Mouse (Mus musculus): Measurements from ENCODE around the gene Phrf1. TPM values are rescaled to one million over a fixed set of nuclear protein-coding genes. Genes with fewer than 3 reads are reported as not detected.

Phrf1 gene
- polyA plus RNA-seq, 1 experiment = not detected

DNA sequence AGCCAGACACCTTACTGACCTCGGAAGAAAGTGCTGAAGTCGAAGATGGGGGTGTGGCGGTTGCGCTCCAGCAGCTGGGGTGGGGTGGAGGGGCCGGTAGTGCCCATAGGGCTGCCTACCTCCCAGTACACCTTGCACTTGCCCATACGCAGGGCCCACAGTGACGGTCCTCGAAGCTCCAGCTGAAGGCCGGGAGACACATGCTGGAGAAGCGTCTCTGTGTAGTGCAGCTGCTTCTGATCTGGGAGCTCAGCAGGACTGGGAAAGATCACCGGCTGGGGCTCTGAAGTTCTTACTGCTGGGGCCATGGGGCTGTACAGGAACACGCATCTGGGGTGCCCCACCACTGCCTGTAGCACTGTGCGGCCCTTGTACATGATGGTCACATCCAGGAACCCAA, 35.1 kb downstream of the Phrf1 start:
- 91% methylated on average over 13 of the region's 13 CpGs for WGBS
- Histone ChIP-seq H3K4me1 (ENCODE audit: control insufficient read depth, insufficient read depth, low read length) (peaks cover 8% of the 10 kb centered on the region), H3K27ac (ENCODE audit: insufficient read depth, low read depth, low read length) (no peak overlapping the region), H3K4me3 (ENCODE audit: insufficient read depth, low read depth, low read length) (no peak overlapping the region)
- TF ChIP-seq POLR2A (IDR thresholded peaks at IDR 0.05; ENCODE audit: insufficient read depth, low read depth, low read length) (no peak), CTCF (IDR thresholded peaks at IDR 0.05; ENCODE audit: insufficient read depth, low read depth, low read length) (no peak)

DNA sequence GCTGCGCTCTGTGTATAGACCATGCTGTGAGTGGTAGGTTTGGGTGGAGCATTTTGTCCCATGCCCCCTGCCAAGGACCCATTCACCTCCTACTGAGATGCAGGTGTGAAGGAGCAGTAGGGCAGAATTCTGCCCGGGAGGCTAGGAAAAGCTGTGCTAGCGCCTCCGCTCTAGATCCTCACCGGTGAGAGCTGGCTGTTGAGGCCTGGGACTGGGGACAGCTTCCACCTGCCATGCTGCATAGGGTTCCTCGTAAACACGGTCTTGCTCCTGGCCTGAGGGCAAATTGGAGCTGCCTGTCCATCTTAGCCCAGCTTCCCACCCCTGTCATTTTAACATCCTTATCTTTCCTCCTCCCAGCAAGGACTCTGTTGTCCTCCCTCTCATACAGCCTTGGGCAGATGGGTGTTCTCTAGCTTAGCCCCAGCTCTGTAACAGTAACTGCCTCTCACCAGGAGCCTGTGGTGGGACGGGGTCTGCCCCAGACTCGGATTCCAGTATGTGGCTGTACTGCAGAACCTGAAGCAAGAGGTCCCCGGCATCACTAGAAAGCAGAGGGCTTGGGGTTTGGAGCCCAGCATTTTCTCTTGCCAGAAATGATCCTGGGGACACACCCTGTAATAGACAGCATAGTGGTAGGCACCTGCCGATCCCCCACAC, 35.6 kb downstream of the Phrf1 start:
- 77% methylated on average over 11 of the region's 11 CpGs for WGBS
- no peak overlapping the region for H3K27ac ChIP-seq (ENCODE audit: insufficient read depth, low read depth, low read length)
- H3K4me3 ChIP-seq (ENCODE audit: insufficient read depth, low read depth, low read length) = no peak overlapping the region
- peaks cover 8% of the 10 kb centered on the region for H3K4me1 ChIP-seq (ENCODE audit: control insufficient read depth, insufficient read depth, low read length)
- no peak for TF ChIP-seq CTCF (IDR thresholded peaks at IDR 0.05; ENCODE audit: insufficient read depth, low read depth, low read length)
- TF ChIP-seq POLR2A (IDR thresholded peaks at IDR 0.05; ENCODE audit: insufficient read depth, low read depth, low read length) = no peak

DNA sequence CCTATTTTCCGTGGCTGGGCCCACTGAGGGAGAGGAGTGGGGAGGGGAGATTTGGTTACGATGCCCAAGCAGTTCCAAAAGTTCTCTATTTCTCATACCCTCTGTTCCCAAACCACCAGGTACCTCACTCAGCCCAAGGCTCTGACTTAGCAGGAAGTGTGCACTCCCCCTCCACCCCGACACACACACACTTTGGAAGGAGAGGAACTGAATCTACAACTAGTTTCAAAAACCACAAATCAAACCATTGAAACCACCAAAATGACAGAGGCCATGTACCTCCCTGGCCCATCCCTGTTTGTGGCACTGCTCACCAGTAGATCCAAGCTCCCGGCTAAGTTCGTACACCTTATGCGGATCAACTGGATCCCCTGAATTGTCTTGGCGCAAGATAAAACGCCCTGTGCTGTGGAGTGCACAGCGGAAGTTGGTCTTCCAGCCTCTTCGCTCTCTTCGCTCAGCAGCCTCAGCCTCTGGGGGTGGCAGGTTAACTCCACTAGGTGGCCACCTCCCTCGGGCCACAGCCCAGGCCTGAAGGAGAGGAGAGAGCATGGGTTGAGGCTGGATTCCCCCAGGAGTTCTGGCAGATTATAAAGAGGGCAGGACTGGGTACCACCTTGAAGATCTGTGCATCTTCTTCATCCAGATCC, 36.3 kb downstream of the Phrf1 start:
- Histone ChIP-seq H3K27ac (ENCODE audit: insufficient read depth, low read depth, low read length) (no peak overlapping the region), H3K4me3 (ENCODE audit: insufficient read depth, low read depth, low read length) (no peak overlapping the region), H3K4me1 (ENCODE audit: control insufficient read depth, insufficient read depth, low read length) (peaks cover 8% of the 10 kb centered on the region)
- 41% methylated on average over 12 of the region's 12 CpGs for WGBS
- no peak for TF ChIP-seq POLR2A (IDR thresholded peaks at IDR 0.05; ENCODE audit: insufficient read depth, low read depth, low read length)
- no peak for TF ChIP-seq CTCF (IDR thresholded peaks at IDR 0.05; ENCODE audit: insufficient read depth, low read depth, low read length)

DNA sequence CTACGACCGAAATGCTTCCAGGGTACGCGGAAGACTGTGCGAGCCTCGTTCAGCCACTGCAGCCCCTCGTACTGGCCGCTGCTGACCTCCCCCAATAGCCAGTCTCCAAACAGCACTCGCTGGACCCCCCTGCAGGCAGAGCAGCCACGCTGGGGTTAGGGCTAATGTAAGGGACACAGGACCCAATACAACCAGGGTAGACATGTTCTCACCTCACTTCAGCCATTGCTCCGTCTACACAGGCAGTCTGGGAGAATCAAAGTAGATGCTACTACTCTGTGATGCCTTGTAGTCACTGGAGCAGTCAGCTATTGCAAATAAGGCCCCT, 36.8 kb downstream of the Phrf1 start:
- 36% methylated on average over 11 of the region's 11 CpGs for WGBS
- H3K27ac ChIP-seq (ENCODE audit: insufficient read depth, low read depth, low read length) = no peak overlapping the region
- no peak for TF ChIP-seq POLR2A (IDR thresholded peaks at IDR 0.05; ENCODE audit: insufficient read depth, low read depth, low read length)
- TF ChIP-seq CTCF (IDR thresholded peaks at IDR 0.05; ENCODE audit: insufficient read depth, low read depth, low read length) = no peak
- peaks cover 8% of the 10 kb centered on the region for H3K4me1 ChIP-seq (ENCODE audit: control insufficient read depth, insufficient read depth, low read length)
- no peak overlapping the region for H3K4me3 ChIP-seq (ENCODE audit: insufficient read depth, low read depth, low read length)

DNA sequence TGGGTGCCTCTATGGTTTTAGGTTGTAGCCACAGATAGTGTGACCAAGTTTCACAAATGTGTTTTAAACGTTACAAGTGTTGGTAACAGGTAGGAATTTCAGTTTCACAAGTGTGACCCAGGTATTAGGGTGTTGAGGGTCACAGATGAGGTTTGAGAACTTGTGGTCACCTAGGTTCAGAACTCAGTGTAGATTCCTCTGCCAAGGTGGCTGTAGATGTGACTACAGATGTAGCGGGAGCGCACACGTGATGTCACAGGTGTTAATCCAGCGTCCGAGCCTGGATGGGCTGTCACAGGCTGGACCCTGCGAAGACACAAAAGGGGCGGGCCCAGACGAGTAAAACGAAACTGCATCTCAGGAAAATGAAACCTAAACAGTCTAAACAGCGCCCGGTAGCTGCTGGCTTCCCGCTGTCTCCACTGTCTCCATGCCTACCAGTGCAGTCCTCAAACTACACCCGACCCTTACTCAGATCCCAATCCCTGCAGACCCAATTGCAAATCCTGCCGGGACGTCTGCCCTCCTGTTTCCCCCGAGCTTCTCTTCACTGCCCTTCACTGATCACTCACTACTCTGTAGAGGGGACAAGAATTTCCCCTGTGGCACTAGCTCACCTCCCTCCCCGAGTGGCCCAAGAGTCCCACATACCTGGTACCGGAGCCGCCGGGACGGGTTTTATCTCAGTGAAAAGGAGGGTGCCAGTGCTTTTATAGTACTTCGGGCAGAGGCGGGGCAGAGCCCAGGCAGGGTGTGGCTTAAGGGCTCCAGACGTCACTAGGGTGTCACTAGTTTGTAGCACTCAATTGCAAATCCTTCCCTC, 37.4 kb downstream of the Phrf1 start, which contains the start of gene Irf7:
Irf7 (minus strand) TSS at position 743 of the 823 bp plus-strand sequence.
- peaks cover 8% of the 10 kb centered on the region for H3K4me1 ChIP-seq (ENCODE audit: control insufficient read depth, insufficient read depth, low read length)
- 9% methylated on average over 25 of the region's 25 CpGs for WGBS
- peak within 1 kb of the TSS; percentile 42 for H3K4me3 ChIP-seq (ENCODE audit: insufficient read depth, low read depth, low read length)
- no peak within 1 kb of the TSS for H3K27ac ChIP-seq (ENCODE audit: insufficient read depth, low read depth, low read length)
- TF ChIP-seq POLR2A (IDR thresholded peaks at IDR 0.05; ENCODE audit: insufficient read depth, low read depth, low read length) (no peak), CTCF (IDR thresholded peaks at IDR 0.05; ENCODE audit: insufficient read depth, low read depth, low read length) (no peak)

DNA sequence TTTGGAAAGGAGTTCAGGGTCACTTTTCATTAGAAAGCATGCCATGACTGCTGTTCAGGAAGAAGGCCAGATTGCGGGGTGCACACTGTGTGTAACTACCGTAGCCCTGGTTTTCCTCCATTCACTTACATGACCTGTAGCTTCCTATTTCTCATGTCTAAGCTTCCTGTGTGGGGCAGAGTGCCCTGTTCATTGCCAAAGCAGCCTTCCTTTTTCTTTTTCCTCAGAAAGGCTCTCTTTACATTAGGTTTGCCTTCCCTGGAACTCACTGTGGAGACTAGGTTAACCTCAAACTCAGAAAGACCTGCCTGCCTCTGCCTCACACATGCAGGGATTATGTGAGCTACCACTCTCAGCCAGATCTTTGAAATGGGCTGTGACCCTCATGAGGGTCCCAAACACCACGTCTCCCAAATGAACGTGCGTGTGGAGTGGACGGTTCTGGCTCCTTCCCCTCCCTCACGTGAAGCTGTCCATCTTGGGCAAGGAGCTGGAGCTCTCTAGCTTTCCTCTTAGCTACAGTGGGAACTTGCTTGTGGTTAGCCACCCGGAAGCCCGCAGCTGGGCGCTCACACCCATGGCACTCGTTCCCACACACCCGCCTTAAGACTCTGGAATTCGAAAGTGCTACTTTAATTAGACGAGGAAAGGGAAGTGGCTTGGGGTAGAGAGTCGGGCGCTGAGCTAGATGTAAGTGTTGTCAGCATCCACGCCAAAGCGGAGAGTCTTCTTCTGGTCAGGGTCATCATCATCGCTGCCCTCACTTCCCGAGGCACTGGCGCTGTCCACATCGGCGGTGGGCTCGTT, 40.1 kb downstream of the Phrf1 start:
- WGBS = 80% methylated on average over 24 of the region's 24 CpGs
- H3K27ac ChIP-seq (ENCODE audit: insufficient read depth, low read depth, low read length) = no peak overlapping the region
- TF ChIP-seq POLR2A (IDR thresholded peaks at IDR 0.05; ENCODE audit: insufficient read depth, low read depth, low read length) (no peak), CTCF (IDR thresholded peaks at IDR 0.05; ENCODE audit: insufficient read depth, low read depth, low read length) (no peak)
- peaks cover 8% of the 10 kb centered on the region for H3K4me1 ChIP-seq (ENCODE audit: control insufficient read depth, insufficient read depth, low read length)
- no peak overlapping the region for H3K4me3 ChIP-seq (ENCODE audit: insufficient read depth, low read depth, low read length)

DNA sequence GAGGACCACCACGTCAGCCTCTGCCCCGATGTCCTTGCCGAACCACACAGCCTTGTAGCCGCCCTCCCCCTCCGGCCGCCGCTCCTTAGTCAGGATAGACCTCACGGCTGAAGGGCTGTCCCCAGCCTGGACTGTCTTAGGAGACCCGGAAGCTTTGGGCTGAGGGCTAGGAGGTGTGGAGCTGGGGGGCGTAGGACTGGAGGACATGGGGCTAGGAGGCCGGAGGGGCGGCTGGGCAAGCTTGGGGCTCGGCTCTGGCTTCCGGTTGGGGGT, 40.6 kb downstream of the Phrf1 start:
- H3K4me1 ChIP-seq (ENCODE audit: control insufficient read depth, insufficient read depth, low read length) = peaks cover 8% of the 10 kb centered on the region
- 84% methylated on average over 14 of the region's 14 CpGs for WGBS
- no peak overlapping the region for H3K4me3 ChIP-seq (ENCODE audit: insufficient read depth, low read depth, low read length)
- H3K27ac ChIP-seq (ENCODE audit: insufficient read depth, low read depth, low read length) = no peak overlapping the region
- TF ChIP-seq POLR2A (IDR thresholded peaks at IDR 0.05; ENCODE audit: insufficient read depth, low read depth, low read length) = no peak
- TF ChIP-seq CTCF (IDR thresholded peaks at IDR 0.05; ENCODE audit: insufficient read depth, low read depth, low read length) = no peak

DNA sequence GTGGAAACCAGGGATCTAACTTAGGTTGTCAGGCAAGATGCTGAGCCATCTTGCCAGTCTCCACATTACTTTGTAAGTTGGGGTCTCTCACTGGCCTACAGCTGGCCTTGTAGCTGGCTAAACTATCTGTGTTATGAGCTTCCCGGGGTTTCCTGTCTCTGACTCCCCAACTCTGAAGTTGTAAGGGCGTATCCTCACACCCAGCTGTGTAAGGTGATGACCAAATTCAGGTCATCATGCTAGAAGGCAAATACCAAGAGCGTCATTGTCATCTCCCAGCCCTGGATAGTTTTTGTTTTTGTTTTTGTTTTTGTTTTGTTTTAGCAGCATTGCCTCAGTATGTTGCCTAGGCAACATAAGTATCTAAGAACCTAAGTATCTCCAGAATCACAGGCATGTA, 42.0 kb downstream of the Phrf1 start:
- 88% methylated on average over 3 of the region's 3 CpGs for WGBS
- Histone ChIP-seq H3K4me1 (ENCODE audit: control insufficient read depth, insufficient read depth, low read length) (peaks cover 6% of the 10 kb centered on the region), H3K27ac (ENCODE audit: insufficient read depth, low read depth, low read length) (no peak overlapping the region), H3K4me3 (ENCODE audit: insufficient read depth, low read depth, low read length) (no peak overlapping the region)
- TF ChIP-seq POLR2A (IDR thresholded peaks at IDR 0.05; ENCODE audit: insufficient read depth, low read depth, low read length) (no peak), CTCF (IDR thresholded peaks at IDR 0.05; ENCODE audit: insufficient read depth, low read depth, low read length) (no peak)
